Mouse (Mus musculus): Measurements from ENCODE around the gene B4galt5.

- TF ChIP-seq CTCF (IDR thresholded peaks at IDR 0.05; ENCODE audit: low read depth, low read length) = no peak
- TF ChIP-seq EP300 (IDR thresholded peaks at IDR 0.05; ENCODE audit: insufficient read depth, low read depth, low read length) = no peak
Observed at GRCm38 (mm10) chr2:167273206-167273740, 75.7 kb downstream of the B4galt5 start.

Data from ES-Bruce4 (cell line).